Mouse (Mus musculus) heart, adult 2 months (tissue): ENCODE data around the gene Olfr127. TPM values are rescaled to one million over a fixed set of nuclear protein-coding genes. Genes with fewer than 3 reads are reported as not detected.

Experiments used
- DNase-seq, 2 experiments: peaks; one replicate each; pipeline ENCODE4 v3.0.0; 2021
- H3K27ac ChIP-seq: fragments of 200-600 bp; 2 replicates; pipeline ENCODE4 v1.8.1; 2022
- H3K27me3 ChIP-seq: fragments of 200-500 bp; 2 replicates; pipeline ENCODE4 v1.6.1; 2012; ENCODE audit warnings: mild to moderate bottlenecking, low read length, inconsistent platforms, mixed read lengths; ENCODE audit not compliant: control insufficient read depth, insufficient read depth
- H3K36me3 ChIP-seq: fragments of 200-500 bp; 2 replicates; pipeline ENCODE4 v1.6.1; 2012; ENCODE audit warnings: low read length, inconsistent platforms; ENCODE audit not compliant: control insufficient read depth, insufficient read depth
- H3K4me1 ChIP-seq: fragments of 200-500 bp; 2 replicates; pipeline ENCODE4 v1.6.1; 2011; ENCODE audit warnings: low read length; ENCODE audit not compliant: control insufficient read depth, insufficient read depth
- H3K4me3 ChIP-seq: fragments of 200-600 bp; 2 replicates; pipeline ENCODE4 v1.8.1; 2022
- H3K79me2 ChIP-seq: fragments of 200-500 bp; replicated peaks from 2 replicates; pipeline ENCODE4 v1.6.1; 2012; ENCODE audit warnings: mild to moderate bottlenecking, inconsistent platforms, low read length, moderate library complexity, mixed read lengths; ENCODE audit not compliant: control insufficient read depth, insufficient read depth
- H3K9ac ChIP-seq: fragments of 200-500 bp; 2 replicates; pipeline ENCODE4 v1.6.1; 2012; ENCODE audit warnings: low read depth, mild to moderate bottlenecking, control low read depth, inconsistent platforms, low read length, mixed read lengths
- CTCF ChIP-seq: fragments of 200-600 bp; IDR thresholded peaks from 2 replicates; pipeline ENCODE4 v1.8.1; 2022; ENCODE audit warnings: antibody characterized with exemption, mild to moderate bottlenecking, moderate library complexity
- EP300 ChIP-seq: fragments of 200-500 bp; IDR thresholded peaks from 2 replicates; pipeline ENCODE4 v1.6.1; 2011; ENCODE audit warnings: low read depth, low read length, control low read depth; ENCODE audit not compliant: insufficient read depth
- POLR2A ChIP-seq: fragments of 200-500 bp; IDR thresholded peaks from 2 replicates; pipeline ENCODE4 v1.6.1; 2011; ENCODE audit warnings: mild to moderate bottlenecking, low read depth, low read length, control low read depth; ENCODE audit not compliant: insufficient read depth
- WGBS: fragments of 180-500 bp; shearing (Covaris S2); methylation state at CpG from one replicate; pipeline ENCODE4 v1.1.7; 2018; 5-methylcytosine and 5-hydroxymethylcytosine counted together
- intact Hi-C: fragments of 180-260 bp; cut with DNase I; formaldehyde crosslinking; loops from one replicate; pipeline ENCODE4 v1.15.1; 2025
- polyA plus RNA-seq: library from polyadenylated mRNA; depleted of rRNA; stranded (reverse); fragments of >200 nt; gene quantifications from 2 replicates; pipeline ENCODE4 v1.2.3, GENCODE M21; 2012; rRNA removed
- total RNA-seq, 2 experiments: library from RNA; stranded (reverse); gene quantifications; 2 replicates each; pipeline ENCODE4 v1.2.3; 2021

Olfr127 gene
- total and polyA plus RNA-seq, 3 experiments, result not detected

DNA sequence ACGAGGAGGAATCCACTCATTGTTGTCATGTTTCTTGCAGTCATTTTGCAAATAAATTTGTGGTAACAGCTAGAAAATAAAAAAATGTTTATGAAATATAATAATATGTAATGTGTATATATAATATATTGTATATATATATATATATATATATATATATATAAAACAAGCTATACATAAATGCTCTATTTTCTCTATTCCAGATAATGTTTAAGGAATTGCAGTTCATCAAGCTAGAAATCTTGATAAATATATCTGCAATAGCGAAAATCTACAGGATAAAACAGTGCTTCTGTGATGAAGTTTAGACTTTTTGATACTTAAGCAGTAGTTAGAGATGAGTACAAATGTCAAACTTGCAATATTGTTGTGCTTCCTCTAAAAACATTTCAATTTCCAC, 52.7 kb downstream of the Olfr127 start, which contains the start of gene Olfr761:
TSS of gene Olfr761 (minus strand) at position 101 of the 400 bp plus-strand sequence.
- H3K27ac ChIP-seq, result no peak within 1 kb of the TSS
- 42% methylated on average over 2 of the region's 2 CpGs for WGBS
- no peaks in the 10 kb centered on the region for H3K36me3 ChIP-seq
- DNase-seq, result no peak
- no peak within 1 kb of the TSS for H3K9ac ChIP-seq
- TF ChIP-seq POLR2A (no peak), EP300 (no peak), CTCF (no peak)
- no peaks in the 10 kb centered on the region for H3K79me2 ChIP-seq
- no peak within 1 kb of the TSS for H3K4me3 ChIP-seq
- H3K27me3 ChIP-seq, result no peaks in the 10 kb centered on the region
- H3K4me1 ChIP-seq, result no peaks in the 10 kb centered on the region
- intact Hi-C loops, result no loop called here

Other genes starting within 250 kb of the Olfr127 start
- gene Olfr117, start 236.7 kb upstream of the Olfr127 start, total RNA-seq, result not detected
- not detected in 2 replicates for gene Olfr117, start 236.7 kb upstream of the Olfr127 start, polyA plus RNA-seq
- not detected for gene Olfr118, start 233.4 kb upstream of the Olfr127 start, total RNA-seq
- not detected in 2 replicates for gene Olfr118, start 233.4 kb upstream of the Olfr127 start, polyA plus RNA-seq
- not detected for gene Olfr119, start 203.9 kb upstream of the Olfr127 start, total RNA-seq
- not detected in 2 replicates for gene Olfr119, start 203.9 kb upstream of the Olfr127 start, polyA plus RNA-seq
- gene Olfr120, start 178.6 kb upstream of the Olfr127 start, total RNA-seq, result not detected
- gene Olfr120, start 178.6 kb upstream of the Olfr127 start, polyA plus RNA-seq, result not detected in 2 replicates
- not detected for gene Olfr121, start 151.6 kb upstream of the Olfr127 start, total RNA-seq
- not detected in 2 replicates for gene Olfr121, start 151.6 kb upstream of the Olfr127 start, polyA plus RNA-seq
- not detected for gene Olfr122, start 131.8 kb upstream of the Olfr127 start, total RNA-seq
- gene Olfr122, start 131.8 kb upstream of the Olfr127 start, polyA plus RNA-seq, result not detected in 2 replicates
- not detected for gene Olfr123, start 106.9 kb upstream of the Olfr127 start, total RNA-seq
- gene Olfr123, start 106.9 kb upstream of the Olfr127 start, polyA plus RNA-seq, result not detected in 2 replicates
- gene Olfr124, start 100.5 kb upstream of the Olfr127 start, total RNA-seq, result not detected
- not detected in 2 replicates for gene Olfr124, start 100.5 kb upstream of the Olfr127 start, polyA plus RNA-seq
- not detected for gene Olfr125, start 67.5 kb upstream of the Olfr127 start, total RNA-seq
- gene Olfr125, start 67.5 kb upstream of the Olfr127 start, polyA plus RNA-seq, result not detected in 2 replicates
- gene Olfr126, start 53.0 kb upstream of the Olfr127 start, total RNA-seq, result not detected
- gene Olfr126, start 53.0 kb upstream of the Olfr127 start, polyA plus RNA-seq, result not detected in 2 replicates
- not detected for gene Olfr128, start 20.1 kb downstream of the Olfr127 start, total RNA-seq
- not detected in 2 replicates for gene Olfr128, start 20.1 kb downstream of the Olfr127 start, polyA plus RNA-seq
- not detected for gene Olfr761, start 52.6 kb downstream of the Olfr127 start, total RNA-seq
- gene Olfr761, start 52.6 kb downstream of the Olfr127 start, polyA plus RNA-seq, result not detected in 2 replicates
- not detected for gene Olfr129, start 159.6 kb downstream of the Olfr127 start, total RNA-seq
- gene Olfr129, start 159.6 kb downstream of the Olfr127 start, polyA plus RNA-seq, result not detected in 2 replicates
- gene Olfr130, start 163.5 kb downstream of the Olfr127 start, total RNA-seq, result not detected
- gene Olfr130, start 163.5 kb downstream of the Olfr127 start, polyA plus RNA-seq, result not detected in 2 replicates
- not detected for gene Olfr131, start 188.3 kb downstream of the Olfr127 start, total RNA-seq
- gene Olfr131, start 188.3 kb downstream of the Olfr127 start, polyA plus RNA-seq, result not detected in 2 replicates
- not detected for gene Olfr132, start 234.1 kb downstream of the Olfr127 start, total RNA-seq
- not detected in 2 replicates for gene Olfr132, start 234.1 kb downstream of the Olfr127 start, polyA plus RNA-seq
- not detected for gene Olfr133, start 244.8 kb downstream of the Olfr127 start, total RNA-seq
- gene Olfr133, start 244.8 kb downstream of the Olfr127 start, polyA plus RNA-seq, result not detected in 2 replicates